Mouse (Mus musculus): ENCODE measurements around the gene Fam227a. TPM values are rescaled to one million over a fixed set of nuclear protein-coding genes. Genes with fewer than 3 reads are reported as not detected.

The Fam227a gene
- polyA plus RNA-seq (2012): 0.09 and 0.74 TPM in 2 replicates

GRCm38 (mm10) chr15:79658531-79659375, at the start of gene Fam227a, which contains the start of gene Cby1:
TSS of gene Fam227a (minus strand) at chr15:79658956.
TSS of gene Cby1 (plus strand) at chr15:79659199.

GRCm38 (mm10) chr15:79690426-79691022, 31.8 kb upstream of the Fam227a start, which contains the start of gene Gtpbp1:
TSS of gene Gtpbp1 (plus strand) at chr15:79690845.

GRCm38 (mm10) chr15:79687646-79688267, 29.0 kb upstream of the Fam227a start, which contains the start of gene Josd1:
TSS of gene Josd1 (minus strand) at chr15:79687919.

GRCm38 (mm10) chr15:79670249-79670971, 11.7 kb upstream of the Fam227a start, which contains the start of gene Tomm22:
TSS of gene Tomm22 (plus strand) at chr15:79670861.

GRCm38 (mm10) chr15:79604990-79605665, 53.6 kb downstream of the Fam227a start, which contains the start of gene Dmc1:
TSS of gene Dmc1 (minus strand) at chr15:79605109.

Other genes with a start within 250 kb of the Fam227a start
- 104 and 129 TPM in 2 replicates for gene Csnk1e, start 203.4 kb downstream of the Fam227a start, polyA plus RNA-seq (2012)
- gene Kcnj4, start 153.7 kb downstream of the Fam227a start, polyA plus RNA-seq (2012): not detected in 2 replicates
- 0.09 and 0.10 TPM in 2 replicates for gene Kdelr3, start 142.5 kb downstream of the Fam227a start, polyA plus RNA-seq (2012)
- gene Ddx17, start 112.2 kb downstream of the Fam227a start, polyA plus RNA-seq (2012): 52.5 and 61.6 TPM in 2 replicates
- gene Dmc1, start 53.8 kb downstream of the Fam227a start, polyA plus RNA-seq (2012): 0.32 and 0.35 TPM in 2 replicates
- gene Cby1, start 243 bp upstream of the Fam227a start, polyA plus RNA-seq (2012): 86.1 and 92.5 TPM in 2 replicates
- gene Tomm22, start 11.9 kb upstream of the Fam227a start, polyA plus RNA-seq (2012): 117 and 125 TPM in 2 replicates
- 18.6 and 18.7 TPM in 2 replicates for gene Josd1, start 29.0 kb upstream of the Fam227a start, polyA plus RNA-seq (2012)
- gene Gtpbp1, start 31.9 kb upstream of the Fam227a start, polyA plus RNA-seq (2012): 103 and 127 TPM in 2 replicates
- gene Sun2, start 83.6 kb upstream of the Fam227a start, polyA plus RNA-seq (2012): 376 and 440 TPM in 2 replicates
- 37.5 and 46.8 TPM in 2 replicates for gene Dnal4, start 118.9 kb upstream of the Fam227a start, polyA plus RNA-seq (2012)
- 1.1 and 1.4 TPM in 2 replicates for gene Nptxr, start 145.8 kb upstream of the Fam227a start, polyA plus RNA-seq (2012)
- 0.50 and 0.81 TPM in 2 replicates for gene Npcd, start 175.3 kb upstream of the Fam227a start, polyA plus RNA-seq (2012)
- gene Cbx6, start 175.7 kb upstream of the Fam227a start, polyA plus RNA-seq (2012): 50.6 and 54.9 TPM in 2 replicates
- 13.1 and 15.8 TPM in 2 replicates for gene Apobec3, start 232.7 kb upstream of the Fam227a start, polyA plus RNA-seq (2012)

Data from megakaryocyte-erythroid progenitor cell, adult 5 weeks (primary cell).